Mouse (Mus musculus) spleen, adult 2 months (tissue): ENCODE measurements around the gene Ppfibp1.

Experiments
- CTCF ChIP-seq: fragments of 200-500 bp; IDR thresholded peaks from 2 replicates; pipeline ENCODE4 v1.5.1; 2011; ENCODE audit warnings: mild to moderate bottlenecking, inconsistent platforms; ENCODE audit not compliant: insufficient read depth, insufficient read length, insufficient replicate concordance; ENCODE audit errors: extremely low read depth
- POLR2A ChIP-seq: fragments of 200-500 bp; IDR thresholded peaks from 2 replicates; pipeline ENCODE4 v1.6.1; 2011; ENCODE audit warnings: low read depth, low read length, inconsistent platforms

GRCm38 (mm10) chr6:146995391-146995790, 107.1 kb downstream of the Ppfibp1 start:
- TF ChIP-seq CTCF (no peak), POLR2A (no peak)
